Mouse (Mus musculus) kidney, adult 2 months (tissue): ENCODE results near the gene Emb. TPM values are rescaled to one million over a fixed set of nuclear protein-coding genes. Genes with fewer than 3 reads are reported as not detected.

Source experiments
- DNase-seq: peaks from one replicate; pipeline ENCODE4 v3.0.0; 2021
- H3K27ac ChIP-seq: fragments of 200-500 bp; 2 replicates; pipeline ENCODE4 v1.5.1; 2012; ENCODE audit warnings: low read depth, low read length, control low read depth, inconsistent platforms; ENCODE audit not compliant: insufficient read depth
- H3K27me3 ChIP-seq: fragments of 200-500 bp; replicated peaks from 2 replicates; pipeline ENCODE4 v1.6.1; 2012; ENCODE audit warnings: mild to moderate bottlenecking, moderate library complexity, low read length, inconsistent platforms; ENCODE audit not compliant: control insufficient read depth, insufficient read depth
- H3K36me3 ChIP-seq: fragments of 200-500 bp; 2 replicates; pipeline ENCODE4 v1.6.1; 2012; ENCODE audit warnings: mild to moderate bottlenecking, moderate library complexity, low read length, inconsistent platforms; ENCODE audit not compliant: control insufficient read depth, insufficient read depth
- H3K4me1 ChIP-seq: fragments of 200-500 bp; 2 replicates; pipeline ENCODE4 v1.6.1; 2011; ENCODE audit warnings: low read length; ENCODE audit not compliant: control insufficient read depth, insufficient read depth
- H3K4me3 ChIP-seq: fragments of 200-500 bp; 2 replicates; pipeline ENCODE4 v1.5.1; 2011; ENCODE audit warnings: mild to moderate bottlenecking, low read depth, low read length, control low read depth; ENCODE audit not compliant: insufficient read depth
- CTCF ChIP-seq: fragments of 200-500 bp; conservative IDR thresholded peaks from 2 replicates; pipeline ENCODE4 v1.5.1; 2011; ENCODE audit warnings: low read depth, mild to moderate bottlenecking, control low read depth, low read length, moderate library complexity, mixed read lengths; ENCODE audit not compliant: insufficient read depth, insufficient read length
- POLR2A ChIP-seq: fragments of 200-500 bp; IDR thresholded peaks from one replicate; pipeline ENCODE4 v1.6.1; 2011; ENCODE audit warnings: low read depth, low read length, control low read depth
- WGBS: fragments of 180-500 bp; shearing (Covaris S2); methylation state at CpG from one replicate; pipeline ENCODE4 v1.1.7; 2018; 5-methylcytosine and 5-hydroxymethylcytosine counted together
- polyA plus RNA-seq: library from polyadenylated mRNA; depleted of rRNA; stranded (reverse); fragments of >200 nt; gene quantifications from 2 replicates; pipeline ENCODE4 v1.2.3, GENCODE M21; 2012

Emb gene
- polyA plus RNA-seq, 1 experiment: 13.7 TPM

GRCm38 (mm10) chr13:117195569-117196495 is 12.5 kb upstream of the Emb start:
- DNase-seq: no peak
- TF ChIP-seq CTCF: no peak
- no peak for TF ChIP-seq POLR2A
- Histone ChIP-seq H3K4me3 (no peak overlapping the region), H3K36me3 (no peaks in the 10 kb centered on the region), H3K27ac (no peak overlapping the region), H3K27me3 (no peaks in the 10 kb centered on the region), H3K4me1 (0 out of 2 replicates have a peak, but pooled peaks cover 3% of the 10 kb centered on the region)
- 86% methylated on average over 13 of the region's 13 CpGs for WGBS

- TF ChIP-seq POLR2A: no peak
- no peak for TF ChIP-seq CTCF
- Histone ChIP-seq H3K4me3 (no peak overlapping the region), H3K27me3 (no peaks in the 10 kb centered on the region), H3K4me1 (0 out of 2 replicates have a peak, but pooled peaks cover 3% of the 10 kb centered on the region), H3K36me3 (no peaks in the 10 kb centered on the region), H3K27ac (no peak overlapping the region)
- 96% methylated on average over 2 of the region's 2 CpGs for WGBS
- no peak for DNase-seq
Observed at GRCm38 (mm10) chr13:117197666-117198065, 10.7 kb upstream of the Emb start.

- WGBS: 54% methylated on average over 7 of the region's 7 CpGs
- Histone ChIP-seq H3K4me1 (0 out of 2 replicates have a peak, but pooled peaks cover 3% of the 10 kb centered on the region), H3K36me3 (no peaks in the 10 kb centered on the region), H3K27ac (no peak overlapping the region), H3K4me3 (no peak overlapping the region), H3K27me3 (no peaks in the 10 kb centered on the region)
- TF ChIP-seq POLR2A: no peak
- peak; percentile 64 for TF ChIP-seq CTCF
- DNase-seq: peak; percentile 78
Observed at GRCm38 (mm10) chr13:117198402-117199083, 9.8 kb upstream of the Emb start.

GRCm38 (mm10) chr13:117202755-117203471 is 5.4 kb upstream of the Emb start:
- H3K36me3 ChIP-seq: no peaks in the 10 kb centered on the region
- peak; percentile 22 for DNase-seq
- WGBS: 41% methylated on average over 22 of the region's 22 CpGs

GRCm38 (mm10) chr13:117204685-117205084 is 3.7 kb upstream of the Emb start:
- Histone ChIP-seq H3K4me1 (no peaks in the 10 kb centered on the region), H3K27me3 (no peaks in the 10 kb centered on the region), H3K36me3 (no peaks in the 10 kb centered on the region), H3K4me3 (no peak overlapping the region), H3K27ac (no peak overlapping the region)
- TF ChIP-seq CTCF (no peak), POLR2A (no peak)
- no peak for DNase-seq
- WGBS: 91% methylated on average over 7 of the region's 7 CpGs

More at GRCm38 (mm10) chr13:117202755-117203471, 5.4 kb upstream of the Emb start:
- Histone ChIP-seq H3K27me3 (no peaks in the 10 kb centered on the region), H3K4me3 (no peak overlapping the region), H3K4me1 (0 out of 2 replicates have a peak, but pooled peaks cover 3% of the 10 kb centered on the region), H3K27ac (no peak overlapping the region)
- no peak for TF ChIP-seq POLR2A
- peak; percentile 74 for TF ChIP-seq CTCF

- Histone ChIP-seq H3K27me3 (no peaks in the 10 kb centered on the region), H3K4me3 (no peak overlapping the region), H3K36me3 (no peaks in the 10 kb centered on the region), H3K27ac (no peak overlapping the region), H3K4me1 (no peaks in the 10 kb centered on the region)
- DNase-seq: no peak
- whole genome bisulfite sequencing: 80% methylated on average over 8 of the region's 8 CpGs
- TF ChIP-seq CTCF (no peak), POLR2A (no peak)
Observed at GRCm38 (mm10) chr13:117206066-117206465, 2.3 kb upstream of the Emb start.
